Mouse (Mus musculus): ENCODE results near the gene Nhp2. TPM values are rescaled to one million over a fixed set of nuclear protein-coding genes. Genes with fewer than 3 reads are reported as not detected.
A peak's percentile ranks its signal among the peaks of the same experiment; 100 is the strongest.

Gene Nhp2
- polyA plus RNA-seq, 1 experiment from 2014 or later = 149 TPM

DNA sequence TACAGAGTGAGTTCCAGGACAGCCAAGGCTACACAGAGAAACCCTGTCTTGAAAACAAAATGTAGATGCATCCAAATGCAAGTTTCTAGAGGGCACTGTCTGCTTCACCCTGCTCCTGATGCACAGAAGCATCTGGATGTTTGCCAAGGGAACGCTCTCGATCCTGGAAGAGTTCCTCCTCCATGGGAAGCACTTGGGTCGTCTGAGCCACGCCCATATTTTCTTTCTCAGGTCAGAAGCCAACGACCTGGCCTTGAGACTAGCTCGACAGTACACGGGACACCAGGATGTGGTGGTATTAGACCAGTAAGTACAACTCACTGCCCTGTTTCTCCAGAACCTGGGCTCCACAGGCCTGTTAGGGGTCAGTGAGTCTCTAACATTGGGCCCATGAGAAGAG, 28.4 kb upstream of the Nhp2 start:
- Histone ChIP-seq H3K4me2 (no peak overlapping the region), H3K4me3 (no peak overlapping the region), H3K9me3 (no peaks in the 10 kb centered on the region), H3K4me1 (peaks cover 5% of the 10 kb centered on the region), H3K27ac (no peak overlapping the region), H3K27me3 (no peaks in the 10 kb centered on the region), H3K36me3 (peaks cover 96% of the 10 kb centered on the region), H3K9ac (no peak overlapping the region)
- ATAC-seq (ENCODE audit: insufficient number of reproducible peaks, low FRiP score, low TSS enrichment, low read depth) = no peak
- whole genome bisulfite sequencing = 69% methylated on average over 7 of the region's 7 CpGs

- no peak for ATAC-seq (ENCODE audit: insufficient number of reproducible peaks, low FRiP score, low TSS enrichment, low read depth)
- H3K9me3 ChIP-seq = no peaks in the 10 kb centered on the region
- 91% methylated on average over 7 of the region's 7 CpGs for WGBS
These were observed 27.6 kb upstream of the Nhp2 start for GRCm38 (mm10) chr11:51591915-51592314.

DNA sequence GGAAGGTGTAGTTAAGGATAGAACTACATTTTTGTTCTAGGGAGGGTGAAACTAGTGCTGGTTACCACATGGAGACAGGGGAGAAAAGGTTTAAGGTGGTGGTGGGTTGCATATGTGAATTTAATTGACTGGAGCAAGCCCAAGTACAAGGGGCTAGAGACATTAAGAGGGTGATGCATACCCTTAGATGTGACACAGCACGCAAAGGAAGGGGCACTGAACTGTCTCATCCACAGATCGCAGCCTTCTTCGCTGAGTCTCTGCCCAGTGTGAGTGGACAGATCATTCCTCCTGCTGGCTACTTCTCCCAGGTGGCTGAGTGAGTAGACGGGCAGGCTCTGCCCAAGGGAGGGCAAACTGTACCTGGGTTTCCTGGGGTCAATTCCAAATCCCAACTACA, 26.2 kb upstream of the Nhp2 start:
- H3K9ac ChIP-seq = no peak overlapping the region
- H3K27ac ChIP-seq = no peak overlapping the region
- H3K4me3 ChIP-seq = no peak overlapping the region
- H3K4me1 ChIP-seq = no peaks in the 10 kb centered on the region
- no peaks in the 10 kb centered on the region for H3K9me3 ChIP-seq
- H3K4me2 ChIP-seq = no peak overlapping the region
- no peak for ATAC-seq (ENCODE audit: insufficient number of reproducible peaks, low FRiP score, low TSS enrichment, low read depth)
- WGBS = 93% methylated on average over 4 of the region's 4 CpGs
- H3K36me3 ChIP-seq = peaks cover 97% of the 10 kb centered on the region
- H3K27me3 ChIP-seq = no peaks in the 10 kb centered on the region

More at GRCm38 (mm10) chr11:51591915-51592314, 27.6 kb upstream of the Nhp2 start:
- Histone ChIP-seq H3K36me3 (peaks cover 97% of the 10 kb centered on the region), H3K4me1 (no peaks in the 10 kb centered on the region), H3K4me3 (no peak overlapping the region), H3K27me3 (no peaks in the 10 kb centered on the region), H3K27ac (no peak overlapping the region), H3K9ac (no peak overlapping the region), H3K4me2 (no peak overlapping the region)

GRCm38 (mm10) chr11:51593849-51594248, 25.7 kb upstream of the Nhp2 start:
- Histone ChIP-seq H3K4me3 (no peak overlapping the region), H3K9me3 (no peaks in the 10 kb centered on the region), H3K36me3 (peaks cover 98% of the 10 kb centered on the region), H3K27me3 (no peaks in the 10 kb centered on the region), H3K9ac (no peak overlapping the region), H3K4me1 (no peaks in the 10 kb centered on the region), H3K4me2 (no peak overlapping the region), H3K27ac (no peak overlapping the region)
- WGBS = 91% methylated on average over 6 of the region's 6 CpGs
- ATAC-seq (ENCODE audit: insufficient number of reproducible peaks, low FRiP score, low TSS enrichment, low read depth) = no peak

- Histone ChIP-seq H3K9me3 (no peaks in the 10 kb centered on the region), H3K9ac (no peak overlapping the region), H3K4me3 (no peak overlapping the region), H3K4me1 (no peaks in the 10 kb centered on the region), H3K27ac (no peak overlapping the region), H3K36me3 (peaks cover 98% of the 10 kb centered on the region), H3K27me3 (no peaks in the 10 kb centered on the region), H3K4me2 (no peak overlapping the region)
- 77% methylated on average over 3 of the region's 3 CpGs for WGBS
- ATAC-seq (ENCODE audit: insufficient number of reproducible peaks, low FRiP score, low TSS enrichment, low read depth) = no peak
These were observed 24.7 kb upstream of the Nhp2 start for GRCm38 (mm10) chr11:51594715-51595350.

- H3K4me3 ChIP-seq = no peak overlapping the region
- WGBS = 83% methylated on average over 1 of the region's 1 CpGs
- no peak for ATAC-seq (ENCODE audit: insufficient number of reproducible peaks, low FRiP score, low TSS enrichment, low read depth)
These were observed 24.0 kb upstream of the Nhp2 start for GRCm38 (mm10) chr11:51595459-51596083.

GRCm38 (mm10) chr11:51597553-51597952, 22.0 kb upstream of the Nhp2 start:
- no peak for ATAC-seq (ENCODE audit: insufficient number of reproducible peaks, low FRiP score, low TSS enrichment, low read depth)
- 72% methylated on average over 2 of the region's 2 CpGs for WGBS
- Histone ChIP-seq H3K4me3 (no peak overlapping the region), H3K9me3 (no peaks in the 10 kb centered on the region), H3K4me1 (peaks cover 15% of the 10 kb centered on the region), H3K4me2 (no peak overlapping the region), H3K27ac (no peak overlapping the region), H3K36me3 (peaks cover 98% of the 10 kb centered on the region), H3K9ac (no peak overlapping the region), H3K27me3 (no peaks in the 10 kb centered on the region)

More at GRCm38 (mm10) chr11:51595459-51596083, 24.0 kb upstream of the Nhp2 start:
- no peak overlapping the region for H3K9ac ChIP-seq
- peaks cover 98% of the 10 kb centered on the region for H3K36me3 ChIP-seq
- H3K9me3 ChIP-seq = no peaks in the 10 kb centered on the region
- no peaks in the 10 kb centered on the region for H3K27me3 ChIP-seq
- H3K4me2 ChIP-seq = no peak overlapping the region
- no peaks in the 10 kb centered on the region for H3K4me1 ChIP-seq
- no peak overlapping the region for H3K27ac ChIP-seq

DNA sequence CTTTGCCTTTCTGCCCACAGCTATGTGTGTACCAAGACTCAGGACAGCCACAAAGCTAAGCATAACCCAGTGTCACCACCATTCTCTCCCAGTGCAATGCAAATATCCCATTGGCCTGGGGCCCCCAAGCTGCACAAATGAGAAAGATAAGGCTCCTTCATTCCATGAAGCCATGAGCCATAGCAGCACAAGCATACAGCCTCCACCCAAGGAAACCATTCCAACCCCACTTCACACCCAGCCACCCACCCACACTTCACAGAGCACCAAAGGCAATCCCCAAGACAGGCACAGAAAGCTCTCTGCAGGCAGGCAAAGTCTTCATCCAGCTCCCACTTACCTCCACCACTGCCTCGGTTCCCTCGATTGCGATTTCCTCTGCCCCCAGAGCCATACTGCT, 17.3 kb upstream of the Nhp2 start:
- Histone ChIP-seq H3K4me2 (no peak overlapping the region), H3K4me1 (peaks cover 38% of the 10 kb centered on the region), H3K36me3 (peaks cover 74% of the 10 kb centered on the region), H3K27ac (no peak overlapping the region), H3K4me3 (no peak overlapping the region), H3K9ac (no peak overlapping the region), H3K27me3 (no peaks in the 10 kb centered on the region), H3K9me3 (no peaks in the 10 kb centered on the region)
- ATAC-seq (ENCODE audit: insufficient number of reproducible peaks, low FRiP score, low TSS enrichment, low read depth) = no peak
- 91% methylated on average over 3 of the region's 3 CpGs for WGBS

GRCm38 (mm10) chr11:51605602-51606446, 13.7 kb upstream of the Nhp2 start:
- WGBS = under 1% methylated on average over 78 of the region's 81 CpGs
- Histone ChIP-seq H3K9ac (peak overlapping the region; percentile 98), H3K27me3 (no peaks in the 10 kb centered on the region), H3K4me1 (peaks cover 42% of the 10 kb centered on the region), H3K9me3 (no peaks in the 10 kb centered on the region), H3K4me2 (peak overlapping the region; percentile 79), H3K4me3 (peak overlapping the region; percentile 95), H3K27ac (peak overlapping the region; percentile 95), H3K36me3 (peaks cover 39% of the 10 kb centered on the region)
- peak; percentile 61; the same call in 1 of the 2 replicates for ATAC-seq (ENCODE audit: insufficient number of reproducible peaks, low FRiP score, low TSS enrichment, low read depth)

- WGBS = under 1% methylated on average over 87 of the region's 91 CpGs
These were observed 13.0 kb upstream of the Nhp2 start, which contains the start of gene Hnrnpab for GRCm38 (mm10) chr11:51606447-51607095. Hnrnpab (minus strand) TSS chr11:51606847.

GRCm38 (mm10) chr11:51607096-51607738, 12.3 kb upstream of the Nhp2 start:
- Histone ChIP-seq H3K27ac (peak overlapping the region; percentile 95), H3K36me3 (peaks cover 25% of the 10 kb centered on the region), H3K4me2 (peak overlapping the region; percentile 79), H3K4me1 (peaks cover 30% of the 10 kb centered on the region), H3K9me3 (no peaks in the 10 kb centered on the region), H3K4me3 (peak overlapping the region; percentile 95), H3K27me3 (no peaks in the 10 kb centered on the region), H3K9ac (peak overlapping the region; percentile 65)
- peak; percentile 30; the same call in 1 of the 2 replicates for ATAC-seq (ENCODE audit: insufficient number of reproducible peaks, low FRiP score, low TSS enrichment, low read depth)
- WGBS = 8% methylated on average over 15 of the region's 15 CpGs

More at GRCm38 (mm10) chr11:51606447-51607095, 13.0 kb upstream of the Nhp2 start, which contains the start of gene Hnrnpab:
- H3K27ac ChIP-seq = peak within 1 kb of the TSS; percentile 95
- peaks cover 31% of the 10 kb centered on the region for H3K36me3 ChIP-seq
- H3K4me2 ChIP-seq = peak within 1 kb of the TSS; percentile 79
- H3K9ac ChIP-seq = peak within 1 kb of the TSS; percentile 98
- peak; percentile 89 for ATAC-seq (ENCODE audit: insufficient number of reproducible peaks, low FRiP score, low TSS enrichment, low read depth)
- peak within 1 kb of the TSS; percentile 95 for H3K4me3 ChIP-seq
- H3K4me1 ChIP-seq = peaks cover 36% of the 10 kb centered on the region
- no peaks in the 10 kb centered on the region for H3K27me3 ChIP-seq
- no peaks in the 10 kb centered on the region for H3K9me3 ChIP-seq
